Mouse (Mus musculus) C2C12 (cell line): Measurements from ENCODE around the gene Tomm6. TPM values are rescaled to one million over a fixed set of nuclear protein-coding genes. Genes with fewer than 3 reads are reported as not detected.

Experiments used
- H3K27me3 ChIP-seq: one replicate; pipeline ENCODE4 v1.6.1; 2011; ENCODE audit not compliant: control insufficient read depth, insufficient read depth, insufficient read length
- H3K36me3 ChIP-seq: one replicate; pipeline ENCODE4 v1.6.1; 2011; ENCODE audit not compliant: control insufficient read depth, insufficient read depth
- H3K4me3 ChIP-seq: one replicate; pipeline ENCODE4 v1.5.1; 2011; ENCODE audit warnings: mild to moderate bottlenecking, control low read depth; ENCODE audit not compliant: poor library complexity, insufficient read depth, severe bottlenecking
- H3K79me2 ChIP-seq: one replicate; pipeline ENCODE4 v1.6.1; 2011; ENCODE audit not compliant: control insufficient read depth, insufficient read depth
- H3K79me3 ChIP-seq: one replicate; pipeline ENCODE4 v1.6.1; 2011; ENCODE audit warnings: low read depth, control low read depth
- H3ac ChIP-seq: one replicate; pipeline ENCODE3; 2011; ENCODE audit warnings: low read depth; ENCODE audit not compliant: control insufficient read depth, insufficient read length
- CEBPB ChIP-seq: IDR thresholded peaks from one replicate; pipeline ENCODE4 v1.6.1; 2011; ENCODE audit warnings: low read depth, mild to moderate bottlenecking, control low read depth, moderate library complexity
- CTCF ChIP-seq: IDR thresholded peaks from one replicate; pipeline ENCODE4 v1.5.1; 2011; ENCODE audit not compliant: control insufficient read depth, insufficient read depth, insufficient read length
- FOSL1 ChIP-seq: IDR thresholded peaks from one replicate; pipeline ENCODE4 v1.8.0; 2011; ENCODE audit warnings: mild to moderate bottlenecking, low read length; ENCODE audit not compliant: poor library complexity, insufficient read depth, severe bottlenecking
- MAX ChIP-seq: IDR thresholded peaks from one replicate; pipeline ENCODE4 v1.6.1; 2011; ENCODE audit warnings: mild to moderate bottlenecking, control low read depth
- MYOD1 ChIP-seq: IDR thresholded peaks from one replicate; pipeline ENCODE4 v1.6.1; 2011; ENCODE audit warnings: low read depth; ENCODE audit not compliant: control insufficient read depth, insufficient read length
- MYOG ChIP-seq: IDR thresholded peaks from one replicate; pipeline ENCODE4 v1.6.1; 2011; ENCODE audit not compliant: control insufficient read depth, insufficient read length; ENCODE audit errors: extremely low read depth
- USF1 ChIP-seq: IDR thresholded peaks from one replicate; pipeline ENCODE4 v1.6.1; 2011; ENCODE audit warnings: low read depth, mild to moderate bottlenecking, control low read depth, moderate library complexity
- polyA plus RNA-seq: library from polyadenylated mRNA; unstranded; fragments of >200 nt; fragmentation: generic; extraction: Trizol; gene quantifications from one replicate; pipeline ENCODE4 v1.2.1, GENCODE M21; 2012; ENCODE audit warnings: missing spikeins

The Tomm6 gene
- polyA plus RNA-seq, 1 experiment, result 223 TPM

- H3ac ChIP-seq, result no peak overlapping the region
- TF ChIP-seq CEBPB (no peak), MYOD1 (no peak), USF1 (no peak), CTCF (no peak)
- no peaks in the 10 kb centered on the region for H3K27me3 ChIP-seq
- H3K79me3 ChIP-seq, result peaks cover 20% of the 10 kb centered on the region
- peaks cover 32% of the 10 kb centered on the region for H3K36me3 ChIP-seq
- no peak overlapping the region for H3K4me3 ChIP-seq
- H3K79me2 ChIP-seq, result peaks cover 29% of the 10 kb centered on the region
These were observed 5.3 kb downstream of the Tomm6 start for GRCm38 (mm10) chr17:47682836-47683235.

DNA sequence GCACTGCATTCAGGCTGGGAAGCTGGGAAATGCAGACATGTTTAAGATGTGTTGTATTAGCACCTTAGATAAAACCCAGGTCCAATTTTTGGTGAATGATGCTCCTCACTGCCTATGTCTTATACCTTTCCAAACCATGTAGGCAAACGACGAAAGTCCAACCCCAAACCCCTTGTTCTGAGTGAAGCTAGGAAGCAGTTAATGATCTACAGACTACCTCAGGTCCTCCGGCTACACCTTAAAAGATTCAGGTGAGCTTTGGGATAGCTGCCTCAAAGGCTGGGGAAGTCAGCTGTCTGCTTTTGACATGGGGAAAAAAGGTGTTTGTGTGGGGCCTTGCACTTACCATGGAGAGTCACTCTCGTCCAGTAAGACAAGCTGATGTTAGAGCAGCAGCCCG is 9.5 kb downstream of the Tomm6 start:
- peaks cover 12% of the 10 kb centered on the region for H3K36me3 ChIP-seq
- no peak overlapping the region for H3ac ChIP-seq
- TF ChIP-seq CEBPB (no peak), MYOG (no peak), FOSL1 (no peak), USF1 (no peak), MAX (no peak), MYOD1 (no peak), CTCF (no peak)
- no peaks in the 10 kb centered on the region for H3K79me2 ChIP-seq
- H3K27me3 ChIP-seq, result no peaks in the 10 kb centered on the region
- H3K79me3 ChIP-seq, result no peaks in the 10 kb centered on the region
- H3K4me3 ChIP-seq, result no peak overlapping the region

GRCm38 (mm10) chr17:47678238-47678637 is 9.9 kb downstream of the Tomm6 start:
- H3K27me3 ChIP-seq, result no peaks in the 10 kb centered on the region
- H3K36me3 ChIP-seq, result peaks cover 7% of the 10 kb centered on the region
- H3K4me3 ChIP-seq, result no peak overlapping the region
- H3K79me2 ChIP-seq, result no peaks in the 10 kb centered on the region
- TF ChIP-seq FOSL1 (no peak), MAX (no peak), CEBPB (no peak)
- H3ac ChIP-seq, result no peak overlapping the region
- no peaks in the 10 kb centered on the region for H3K79me3 ChIP-seq

GRCm38 (mm10) chr17:47676581-47676980 is 11.6 kb downstream of the Tomm6 start:
- peaks cover 5% of the 10 kb centered on the region for H3K36me3 ChIP-seq
- H3K79me2 ChIP-seq, result no peaks in the 10 kb centered on the region
- no peak overlapping the region for H3ac ChIP-seq
- no peaks in the 10 kb centered on the region for H3K79me3 ChIP-seq
- TF ChIP-seq FOSL1 (no peak), CTCF (peak; percentile 24), MYOG (no peak), MYOD1 (no peak), MAX (no peak), USF1 (no peak)
- no peak overlapping the region for H3K4me3 ChIP-seq
- no peaks in the 10 kb centered on the region for H3K27me3 ChIP-seq

- Histone ChIP-seq H3ac (no peak overlapping the region), H3K79me3 (no peaks in the 10 kb centered on the region), H3K4me3 (no peak overlapping the region), H3K36me3 (peaks cover 5% of the 10 kb centered on the region), H3K27me3 (no peaks in the 10 kb centered on the region), H3K79me2 (no peaks in the 10 kb centered on the region)
- no peak for TF ChIP-seq MYOG
- no peak for TF ChIP-seq CTCF
- TF ChIP-seq CEBPB, result no peak
- TF ChIP-seq FOSL1, result no peak
- no peak for TF ChIP-seq USF1
- no peak for TF ChIP-seq MYOD1
- TF ChIP-seq MAX, result no peak
These were observed 15.7 kb downstream of the Tomm6 start for GRCm38 (mm10) chr17:47672311-47673111.

- Histone ChIP-seq H3ac (no peak overlapping the region), H3K79me3 (no peaks in the 10 kb centered on the region), H3K79me2 (no peaks in the 10 kb centered on the region), H3K36me3 (peaks cover 5% of the 10 kb centered on the region), H3K27me3 (no peaks in the 10 kb centered on the region), H3K4me3 (no peak overlapping the region)
- TF ChIP-seq CEBPB, result no peak
- no peak for TF ChIP-seq MYOD1
- TF ChIP-seq MYOG, result no peak
- TF ChIP-seq FOSL1, result no peak
- TF ChIP-seq MAX, result no peak
- TF ChIP-seq USF1, result no peak
- no peak for TF ChIP-seq CTCF
These were observed 16.2 kb downstream of the Tomm6 start for GRCm38 (mm10) chr17:47671988-47672310.
